Mouse (Mus musculus): Measurements from ENCODE around the gene Iqsec1.

Iqsec1 gene

DNA sequence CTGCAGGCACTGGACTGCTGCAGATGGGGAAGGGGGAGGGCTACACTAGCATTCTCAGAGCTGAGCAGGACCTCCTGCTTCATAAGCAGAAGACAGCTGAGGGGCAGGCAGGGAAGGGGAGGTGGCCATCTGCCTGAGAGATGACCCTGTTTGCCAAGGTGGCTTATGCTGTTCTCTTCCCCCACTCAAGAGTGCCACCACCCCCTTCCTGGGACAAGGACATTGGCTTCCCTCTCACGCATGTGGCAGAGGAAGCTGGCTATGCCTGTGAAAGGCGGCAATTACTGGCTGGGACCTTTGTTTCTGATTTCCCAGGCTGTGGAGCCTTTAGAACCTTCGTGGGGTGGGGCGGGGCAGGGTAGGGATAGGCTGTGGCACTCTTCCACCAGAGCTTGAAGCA is 204.5 kb downstream of the Iqsec1 start:
- DNase-seq (ENCODE audit: low spot score in 2 of 2): no peak

GRCm38 (mm10) chr6:90783176-90783575 is 205.3 kb downstream of the Iqsec1 start:
- DNase-seq (ENCODE audit: low spot score in 2 of 2): no peak

- DNase-seq (ENCODE audit: low spot score in 2 of 2): peak; percentile 53 to 74
Measured at GRCm38 (mm10) chr6:90781921-90782770, 206.3 kb downstream of the Iqsec1 start.

DNA sequence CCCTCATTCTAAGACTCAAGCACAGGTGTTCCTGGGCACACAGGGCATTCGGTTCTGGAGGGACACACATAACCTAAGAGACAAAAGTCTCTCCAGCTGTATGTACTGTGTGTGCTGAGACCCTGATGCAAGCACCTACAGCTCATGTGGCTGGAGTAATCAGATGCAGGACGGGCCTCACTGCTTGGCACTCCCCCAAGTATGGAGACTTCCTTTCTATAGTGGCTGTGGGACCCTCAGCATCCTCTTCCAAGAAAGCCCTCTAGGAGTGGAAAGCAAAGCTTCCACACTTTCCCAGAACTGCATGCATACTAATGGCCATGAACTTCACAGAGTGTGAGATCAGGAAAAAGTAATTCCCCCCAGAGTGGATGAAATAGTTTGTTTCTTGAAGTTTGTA is 208.0 kb downstream of the Iqsec1 start:
- no peak for DNase-seq (ENCODE audit: low spot score in 2 of 2)

DNA sequence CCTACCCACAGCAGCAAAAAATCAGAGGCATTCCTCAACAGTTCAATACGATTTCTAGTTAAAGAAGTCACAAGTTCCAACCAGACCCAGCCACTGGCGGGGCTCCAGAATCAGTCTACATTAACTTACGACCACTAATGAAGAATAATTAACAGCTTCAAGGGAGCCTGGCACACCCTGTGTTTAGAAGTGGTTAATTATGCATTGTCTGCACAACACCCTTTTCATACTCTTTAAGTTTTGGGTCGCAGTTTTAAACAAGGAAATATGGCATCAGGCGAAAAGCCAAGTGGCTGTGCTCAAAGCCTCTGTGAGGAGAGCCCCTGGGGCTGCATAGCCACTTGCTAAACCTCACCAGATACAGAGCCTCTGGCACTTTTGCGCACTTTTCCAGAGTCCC is 209.6 kb downstream of the Iqsec1 start:
- no peak for DNase-seq (ENCODE audit: low spot score in 2 of 2)

DNA sequence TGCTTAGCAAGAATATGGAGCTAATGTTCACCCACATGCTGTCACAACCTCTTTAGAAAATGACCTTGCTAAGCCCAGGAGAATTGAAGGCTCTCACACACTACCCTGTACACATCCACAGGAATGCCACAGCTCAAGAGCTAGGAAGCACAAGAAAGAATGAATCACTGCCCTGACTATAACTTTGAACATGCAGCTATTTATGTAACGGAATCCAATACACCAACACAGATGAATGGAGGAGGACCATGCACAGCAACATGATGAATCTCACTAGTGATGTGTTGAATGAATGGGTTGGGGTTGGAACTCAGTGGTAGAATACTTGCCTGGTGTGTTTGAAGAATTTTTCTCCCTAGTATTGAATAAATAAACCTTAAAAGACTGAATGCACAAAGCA is 211.2 kb downstream of the Iqsec1 start:
- no peak for DNase-seq (ENCODE audit: low spot score in 2 of 2)

GRCm38 (mm10) chr6:90775606-90776005 is 212.9 kb downstream of the Iqsec1 start:
- no peak for DNase-seq (ENCODE audit: low spot score in 2 of 2)

- DNase-seq (ENCODE audit: low spot score in 2 of 2): no peak
Measured at GRCm38 (mm10) chr6:90773811-90774233, 214.7 kb downstream of the Iqsec1 start.

DNA sequence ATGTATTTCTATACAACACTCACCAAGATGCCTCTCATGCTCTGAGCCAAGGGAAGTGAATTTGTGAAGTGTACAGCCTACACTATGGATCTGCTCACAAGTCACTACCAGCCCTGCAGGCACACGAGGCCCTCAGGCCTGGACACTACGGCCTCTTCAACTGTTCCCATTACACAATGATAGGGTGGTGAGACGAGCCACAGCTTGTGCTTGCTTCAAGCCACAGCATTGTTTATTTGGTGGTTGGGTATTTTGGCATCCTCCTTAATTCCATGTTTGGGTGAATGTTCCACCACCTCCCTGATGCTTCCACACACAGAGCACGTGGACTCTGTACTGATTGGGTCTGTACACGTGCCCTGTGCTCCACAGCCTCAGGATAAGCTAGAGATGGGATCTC is 216.4 kb downstream of the Iqsec1 start:
- DNase-seq (ENCODE audit: low spot score in 2 of 2): no peak

DNA sequence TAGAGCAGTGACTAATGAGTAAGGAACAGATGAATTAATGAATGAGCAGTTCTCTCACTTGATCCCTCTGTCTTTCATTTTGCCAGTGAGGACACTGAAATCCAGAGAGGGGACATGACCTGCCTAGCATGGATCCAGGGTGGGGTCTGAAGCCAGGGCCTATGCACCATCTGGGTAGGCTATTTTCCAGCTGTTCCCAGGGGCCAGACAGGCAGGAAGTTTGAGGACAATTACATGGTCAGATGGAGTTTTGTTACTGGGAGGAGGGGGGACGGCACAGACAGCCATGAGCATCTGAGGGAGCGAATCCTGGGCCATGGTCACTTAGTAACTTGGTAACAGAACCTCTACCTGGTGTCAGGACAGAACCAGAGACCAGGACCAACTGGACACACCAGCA is 220.0 kb downstream of the Iqsec1 start:
- no peak for DNase-seq (ENCODE audit: low spot score in 2 of 2)

GRCm38 (mm10) chr6:90767874-90768273 is 220.6 kb downstream of the Iqsec1 start:
- no peak for DNase-seq (ENCODE audit: low spot score in 2 of 2)

GRCm38 (mm10) chr6:90764753-90765152 is 223.7 kb downstream of the Iqsec1 start:
- peak in 1 of 2 experiments; percentile 71 for DNase-seq (ENCODE audit: low spot score in 2 of 2)

DNA sequence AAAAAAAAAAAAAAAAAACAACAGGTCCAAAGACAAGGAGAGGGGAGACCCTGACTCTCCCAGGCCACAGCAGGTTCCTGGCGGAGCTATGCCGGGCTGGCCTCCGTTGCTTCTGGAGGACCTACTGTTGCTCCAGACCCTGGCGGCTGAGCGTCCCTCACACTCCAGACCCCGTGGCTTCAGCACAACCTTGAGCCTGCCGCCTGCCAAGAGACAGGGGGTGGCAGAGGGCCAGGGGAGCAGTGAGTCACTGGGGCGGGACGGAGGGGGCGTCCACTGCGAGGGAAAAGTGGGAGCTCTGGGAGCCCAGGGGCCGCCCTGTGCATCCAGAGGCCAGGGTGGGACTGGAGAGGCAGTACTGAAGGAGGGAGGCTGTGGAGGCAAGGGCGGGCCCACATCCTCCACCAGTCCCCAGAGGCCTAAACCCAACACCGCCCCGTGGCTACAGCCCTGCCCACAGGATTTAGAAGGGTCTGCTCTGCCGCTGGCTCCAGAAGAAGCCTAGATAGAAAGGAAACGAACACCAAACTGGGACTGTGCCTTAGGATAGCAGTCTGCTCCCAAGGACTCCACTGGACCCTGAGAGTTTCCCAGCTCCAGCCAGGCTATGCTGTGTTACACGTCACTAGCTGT is 224.4 kb downstream of the Iqsec1 start:
- DNase-seq (ENCODE audit: low spot score in 2 of 2): peak in 1 of 2 experiments; percentile 62

DNA sequence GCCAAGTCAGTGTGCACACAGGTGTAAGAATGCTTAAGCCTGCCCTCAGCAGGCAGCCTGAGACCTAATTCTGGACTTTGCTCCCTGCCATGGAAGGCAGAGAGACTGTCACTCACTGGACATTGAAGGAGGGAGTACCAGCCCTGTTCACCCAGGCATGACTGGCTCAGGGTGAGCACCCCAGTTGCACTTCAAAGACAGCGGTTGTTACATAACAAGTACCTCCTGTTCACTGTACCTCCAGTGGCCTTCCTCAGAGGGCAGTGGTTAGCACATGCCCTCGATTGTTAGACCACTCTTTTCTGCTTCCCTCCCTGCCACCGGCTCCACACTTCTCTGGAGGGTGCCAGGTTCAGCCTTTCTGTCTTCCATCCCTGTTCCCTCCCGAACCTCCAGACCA is 225.2 kb downstream of the Iqsec1 start:
- DNase-seq (ENCODE audit: low spot score in 2 of 2): peak in 1 of 2 experiments; percentile 20

DNA sequence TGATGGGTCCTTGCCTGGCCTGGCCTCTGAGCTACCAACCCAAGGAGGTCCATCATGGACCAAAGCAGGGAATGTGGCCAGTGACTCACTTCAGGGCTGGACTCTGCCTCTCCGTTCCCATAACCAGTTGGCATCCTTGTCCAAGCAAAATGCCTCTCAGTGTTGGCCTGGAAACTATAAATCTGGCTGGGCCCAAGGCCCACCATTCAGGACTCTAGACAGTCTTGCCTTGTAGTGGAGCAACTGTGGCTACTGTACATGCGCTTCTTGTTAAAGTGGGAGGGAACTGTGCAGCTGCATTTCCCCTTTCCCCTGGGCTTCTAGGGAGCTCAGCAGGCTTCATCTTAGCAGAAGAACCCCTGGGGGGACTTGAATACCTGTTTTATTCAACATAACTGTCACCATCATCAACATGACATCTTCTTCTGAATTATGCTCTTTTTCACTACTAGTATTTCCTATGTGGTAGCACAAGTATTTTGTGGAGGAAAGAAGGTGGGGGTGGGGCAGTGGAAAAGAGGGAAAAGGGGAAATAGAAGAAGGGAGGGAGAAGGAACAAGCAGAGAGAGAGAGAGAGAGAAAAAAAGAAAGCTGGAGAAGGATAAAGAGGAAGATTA is 226.3 kb downstream of the Iqsec1 start:
- DNase-seq (ENCODE audit: low spot score in 2 of 2): no peak

DNA sequence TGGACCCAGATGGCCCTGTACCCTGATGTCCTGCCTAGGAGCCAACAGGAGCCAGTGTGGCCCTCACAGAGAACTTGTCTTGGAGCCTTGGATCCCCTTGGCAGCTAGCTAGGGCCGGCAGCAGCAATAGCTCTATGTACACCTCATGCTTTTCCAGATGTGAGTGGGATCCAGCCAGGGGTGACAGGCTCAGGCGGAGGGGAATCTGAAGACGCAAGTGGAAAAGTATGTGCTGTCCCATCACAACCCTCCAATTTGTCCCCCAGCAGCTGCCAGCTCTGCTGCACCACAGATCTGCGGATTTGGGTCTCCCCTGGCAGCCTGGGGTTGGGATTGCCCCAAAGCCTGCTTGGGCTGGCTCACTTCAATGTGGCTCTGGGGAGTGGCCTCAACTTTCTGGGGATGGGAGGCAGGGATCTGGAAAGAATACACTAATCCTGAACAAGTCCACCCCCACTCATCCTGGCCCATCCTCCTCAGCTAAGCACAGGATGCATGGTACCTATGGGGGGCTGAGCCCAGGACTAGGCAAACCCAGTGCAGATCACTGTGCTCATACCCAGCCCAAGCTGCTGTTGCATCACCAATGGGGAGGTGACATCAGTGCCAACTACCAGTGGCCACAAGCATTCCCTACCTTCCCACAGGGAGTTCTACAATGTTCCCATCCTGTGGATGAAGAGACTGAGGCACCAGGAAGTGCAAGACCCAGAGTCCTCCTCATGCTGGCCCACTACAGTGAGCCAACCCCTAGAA is 227.0 kb downstream of the Iqsec1 start:
- no peak for DNase-seq (ENCODE audit: low spot score in 2 of 2)

DNA sequence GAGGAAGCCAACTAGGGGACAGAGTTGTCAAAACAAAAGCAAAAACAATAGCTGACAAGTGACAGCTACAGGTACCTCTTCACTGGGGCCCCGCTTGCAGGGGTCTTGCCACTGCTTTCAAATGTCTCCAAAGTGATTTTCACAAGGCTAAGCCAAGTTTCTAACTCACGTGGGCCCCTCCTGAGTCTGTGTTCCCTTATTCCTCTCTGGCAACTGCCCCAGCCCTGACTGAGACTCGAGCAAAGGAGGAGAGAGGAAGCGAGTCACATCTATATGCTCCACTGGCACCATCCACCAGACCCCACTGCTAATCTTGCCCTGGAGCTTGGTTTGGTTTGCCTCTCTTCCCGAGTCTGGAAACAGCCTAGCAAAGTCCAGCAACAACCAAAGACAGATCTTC is 227.6 kb downstream of the Iqsec1 start:
- DNase-seq (ENCODE audit: low spot score in 2 of 2): no peak

GRCm38 (mm10) chr6:90759754-90760153 is 228.7 kb downstream of the Iqsec1 start:
- DNase-seq (ENCODE audit: low spot score in 2 of 2): no peak

GRCm38 (mm10) chr6:90758155-90758554 is 230.3 kb downstream of the Iqsec1 start:
- no peak for DNase-seq (ENCODE audit: low spot score in 2 of 2)

- DNase-seq (ENCODE audit: low spot score in 2 of 2): peak; percentile 78 to 80
Measured at GRCm38 (mm10) chr6:90757427-90757883, 231.0 kb downstream of the Iqsec1 start.

DNA sequence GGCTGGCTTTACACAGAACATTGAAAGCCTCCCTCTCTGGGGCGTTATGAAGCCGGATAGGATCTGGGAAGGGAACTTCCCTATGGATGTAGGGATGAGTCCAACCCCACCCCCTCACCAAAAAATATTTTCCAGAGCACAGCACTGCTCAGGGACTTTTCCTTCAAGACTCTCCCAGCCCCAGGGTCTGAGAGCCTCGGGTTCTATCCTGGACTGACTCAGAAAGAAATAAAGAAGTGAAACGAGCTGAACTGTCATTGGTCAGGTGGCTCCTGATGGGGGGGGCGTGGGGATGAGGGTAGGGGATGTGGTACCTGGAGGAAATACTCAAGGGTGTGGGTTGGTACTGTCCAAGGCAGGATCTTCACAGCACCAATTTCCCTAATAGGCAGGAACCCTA is 231.9 kb downstream of the Iqsec1 start:
- DNase-seq (ENCODE audit: low spot score in 2 of 2): no peak

DNA sequence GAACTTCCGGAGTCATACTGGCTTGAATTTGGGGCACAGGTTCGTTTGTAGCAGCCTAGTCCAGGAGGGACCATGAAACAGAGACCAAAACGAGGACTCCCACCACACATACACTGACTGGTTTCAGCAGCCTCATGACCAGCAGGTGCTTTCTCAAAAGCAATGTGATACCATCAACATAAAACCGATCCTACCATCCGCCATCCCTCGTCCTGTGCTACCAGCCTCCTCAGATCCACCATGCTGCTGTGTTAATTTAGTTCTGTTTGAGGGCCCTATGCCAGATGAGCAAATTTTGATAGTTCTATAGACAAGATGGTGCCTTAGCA is 232.9 kb downstream of the Iqsec1 start:
- DNase-seq (ENCODE audit: low spot score in 2 of 2): no peak

Data from natural killer cell, adult 2 months (primary cell).